Mouse (Mus musculus): ENCODE measurements around the gene Slc10a6.

- TF ChIP-seq GATA1 (IDR thresholded peaks at IDR 0.05; ENCODE audit: low read length), result no peak
- no peak for TF ChIP-seq TAL1 (IDR thresholded peaks at IDR 0.05; ENCODE audit: low read length)
Measured at GRCm38 (mm10) chr5:103658921-103659320, 29.7 kb upstream of the Slc10a6 start.
